Mouse (Mus musculus) stomach, postnatal 0 days (tissue): Measurements from ENCODE around the gene Sycp3.

Experiments used
- CTCF ChIP-seq: IDR thresholded peaks from 2 replicates; pipeline ENCODE4 v1.5.1; 2016; ENCODE audit warnings: antibody characterized with exemption, low read depth, mild to moderate bottlenecking, moderate library complexity
- EP300 ChIP-seq: optimal IDR thresholded peaks from 2 replicates; pipeline ENCODE3; 2016; ENCODE audit warnings: antibody characterized with exemption

- TF ChIP-seq CTCF (no peak), EP300 (no peak)
These were observed 44.3 kb downstream of the Sycp3 start, which contains the start of gene Chpt1 for GRCm38 (mm10) chr10:88503421-88504314.
